Mouse (Mus musculus): ENCODE measurements around the gene Ecd. TPM values are rescaled to one million over a fixed set of nuclear protein-coding genes. Genes with fewer than 3 reads are reported as not detected.
"Not testable (repeated sequence)": the region's sequence is repeated elsewhere in the genome, so short reads cannot be mapped to it uniquely, and the experiment has no call there.

The Ecd gene
- polyA plus RNA-seq, 1 experiment from 2014 or later: 30.8 TPM

- peaks cover 95% of the 10 kb centered on the region for H3K36me3 ChIP-seq
- H3K9me3 ChIP-seq: no peaks in the 10 kb centered on the region
- no peak overlapping the region for H3K4me3 ChIP-seq
- H3K9ac ChIP-seq: no peak overlapping the region
- no peaks in the 10 kb centered on the region for H3K27me3 ChIP-seq (replicated peaks)
- no peaks in the 10 kb centered on the region for H3K4me1 ChIP-seq
- H3K27ac ChIP-seq (replicated peaks): no peak overlapping the region
- H3K4me2 ChIP-seq: no peak overlapping the region
- WGBS: 92% methylated on average over 9 of the region's 9 CpGs
- no peak for ATAC-seq (ENCODE audit: extremely low read depth, insufficient number of reproducible peaks, low FRiP score, low TSS enrichment)
These were observed 23.7 kb downstream of the Ecd start for GRCm38 (mm10) chr14:20324196-20324595.

DNA sequence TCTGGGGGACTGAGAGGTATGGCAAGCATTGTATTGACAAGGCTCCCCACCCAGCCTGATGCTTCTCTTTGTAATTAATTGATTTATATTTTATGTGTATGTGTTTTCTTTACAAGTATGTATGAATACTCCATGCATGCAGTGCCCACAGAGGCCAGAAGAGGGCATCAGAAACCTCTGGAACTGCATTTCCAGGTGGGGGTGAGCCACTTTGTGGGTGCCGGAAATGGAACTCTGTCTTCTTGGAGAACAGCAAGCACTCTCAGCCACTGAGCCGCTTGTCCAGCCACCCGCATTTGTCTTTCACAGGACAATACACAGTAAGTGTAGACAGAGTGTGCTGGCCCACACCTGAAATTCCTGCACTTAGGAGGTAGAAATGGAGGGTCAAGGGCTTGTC is 28.5 kb downstream of the Ecd start:
- WGBS: 84% methylated on average over 3 of the region's 3 CpGs
- no peaks in the 10 kb centered on the region for H3K27me3 ChIP-seq (replicated peaks)

DNA sequence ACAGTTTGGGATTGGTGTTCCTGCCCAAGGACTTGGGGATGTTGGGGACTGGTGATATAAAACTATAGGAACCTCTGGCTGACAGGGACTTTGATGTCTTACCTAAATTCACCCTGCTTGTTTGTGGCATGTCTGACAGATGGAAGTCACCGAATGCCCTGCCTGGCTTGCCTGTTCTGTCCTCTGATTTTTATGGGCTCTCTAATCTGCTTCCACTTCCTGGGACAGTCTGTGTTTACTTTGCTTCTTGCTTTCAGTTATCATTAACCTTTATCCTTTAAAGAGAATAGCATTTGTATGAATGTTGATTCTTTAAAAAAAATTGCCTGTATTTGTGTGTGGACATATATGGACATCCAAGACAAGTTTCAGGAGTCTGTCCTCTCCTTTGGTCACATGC is 32.8 kb downstream of the Ecd start:
- no peaks in the 10 kb centered on the region for H3K27me3 ChIP-seq (replicated peaks)
- 87% methylated on average over 1 of the region's 1 CpGs for WGBS
- no peak overlapping the region for H3K27ac ChIP-seq (replicated peaks)
- no peak for ATAC-seq (ENCODE audit: extremely low read depth, insufficient number of reproducible peaks, low FRiP score, low TSS enrichment)
- no peak overlapping the region for H3K4me3 ChIP-seq
- H3K9me3 ChIP-seq: no peaks in the 10 kb centered on the region
- no peak overlapping the region for H3K9ac ChIP-seq
- H3K4me1 ChIP-seq: no peaks in the 10 kb centered on the region
- peaks cover 79% of the 10 kb centered on the region for H3K36me3 ChIP-seq
- H3K4me2 ChIP-seq: no peak overlapping the region

More for the DNA sequence above, 28.5 kb downstream of the Ecd start:
- H3K9me3 ChIP-seq: no peaks in the 10 kb centered on the region
- H3K9ac ChIP-seq: no peak overlapping the region
- ATAC-seq (ENCODE audit: extremely low read depth, insufficient number of reproducible peaks, low FRiP score, low TSS enrichment): no peak
- H3K4me2 ChIP-seq: no peak overlapping the region
- no peak overlapping the region for H3K4me3 ChIP-seq
- H3K4me1 ChIP-seq: no peaks in the 10 kb centered on the region
- no peak overlapping the region for H3K27ac ChIP-seq (replicated peaks)
- peaks cover 79% of the 10 kb centered on the region for H3K36me3 ChIP-seq

DNA sequence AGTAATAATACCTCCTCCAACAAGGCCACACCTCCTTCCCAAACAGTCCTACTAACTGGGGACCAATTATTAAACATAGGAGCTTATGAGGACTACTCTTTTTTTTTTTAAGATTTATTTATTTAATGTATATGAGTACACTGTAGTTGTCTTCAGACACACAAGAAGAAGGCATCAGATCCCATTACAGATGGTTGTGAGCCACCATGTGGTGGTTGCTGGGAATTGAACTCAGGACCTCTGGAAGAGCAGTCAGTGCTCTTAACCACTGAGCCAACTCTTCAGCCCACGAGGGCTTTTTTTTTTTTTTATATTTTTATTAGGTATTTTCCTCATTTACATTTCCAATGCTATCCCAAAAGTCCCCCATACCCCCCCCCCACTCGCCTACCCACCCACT is 42.8 kb downstream of the Ecd start:
- H3K27ac ChIP-seq (replicated peaks); H3K4me1 ChIP-seq; H3K9ac ChIP-seq; ATAC-seq (ENCODE audit: extremely low read depth, insufficient number of reproducible peaks, low FRiP score, low TSS enrichment); H3K4me2 ChIP-seq; H3K9me3 ChIP-seq; H3K4me3 ChIP-seq; H3K27me3 ChIP-seq (replicated peaks): not testable (repeated sequence)
- WGBS: 66% methylated on average over 2 of the region's 2 CpGs
- H3K36me3 ChIP-seq: peaks cover 56% of the 10 kb centered on the region

DNA sequence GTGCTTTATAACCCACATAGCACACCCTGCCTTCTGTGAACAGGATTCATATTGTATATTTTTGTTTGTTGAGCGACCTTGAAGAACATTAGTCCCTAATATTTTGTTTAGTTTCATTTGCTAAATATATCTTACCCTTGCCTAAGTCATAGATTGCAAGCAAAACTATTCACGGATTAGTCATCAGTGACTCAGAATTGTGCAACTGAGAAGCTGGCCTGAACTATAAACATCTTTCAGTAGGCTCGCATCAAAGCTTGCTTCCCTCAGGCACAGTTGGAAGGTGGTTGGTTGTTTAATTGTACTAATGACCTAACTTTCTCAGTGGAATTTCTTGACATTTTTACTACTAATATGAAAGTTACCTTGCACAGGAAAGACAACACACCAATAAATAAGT is 49.8 kb downstream of the Ecd start:
- WGBS: 74% methylated on average over 3 of the region's 3 CpGs
- peaks cover 10% of the 10 kb centered on the region; the same call in 1 of the 2 replicates for H3K36me3 ChIP-seq
- no peaks in the 10 kb centered on the region for H3K9me3 ChIP-seq
- no peak overlapping the region for H3K9ac ChIP-seq
- H3K4me2 ChIP-seq: no peak overlapping the region
- H3K4me3 ChIP-seq: no peak overlapping the region
- ATAC-seq (ENCODE audit: extremely low read depth, insufficient number of reproducible peaks, low FRiP score, low TSS enrichment): no peak
- H3K4me1 ChIP-seq: peaks cover 7% of the 10 kb centered on the region
- H3K27me3 ChIP-seq (replicated peaks): no peaks in the 10 kb centered on the region
- no peak overlapping the region for H3K27ac ChIP-seq (replicated peaks)

- Histone ChIP-seq H3K36me3 (peaks cover 8% of the 10 kb centered on the region; the same call in 1 of the 2 replicates), H3K9ac (no peak overlapping the region), H3K4me3 (no peak overlapping the region), H3K9me3 (no peaks in the 10 kb centered on the region), H3K4me1 (peaks cover 7% of the 10 kb centered on the region), H3K27me3 (replicated peaks) (no peaks in the 10 kb centered on the region), H3K4me2 (no peak overlapping the region), H3K27ac (replicated peaks) (no peak overlapping the region)
- ATAC-seq (ENCODE audit: extremely low read depth, insufficient number of reproducible peaks, low FRiP score, low TSS enrichment): no peak
- WGBS: 78% methylated on average over 3 of the region's 3 CpGs
These were observed 50.3 kb downstream of the Ecd start for GRCm38 (mm10) chr14:20297616-20298015.

GRCm38 (mm10) chr14:20294947-20295346 is 53.0 kb downstream of the Ecd start:
- no peak for ATAC-seq (ENCODE audit: extremely low read depth, insufficient number of reproducible peaks, low FRiP score, low TSS enrichment)
- Histone ChIP-seq H3K4me1 (peaks cover 7% of the 10 kb centered on the region), H3K27ac (replicated peaks) (no peak overlapping the region), H3K36me3 (no peaks in the 10 kb centered on the region), H3K4me2 (peak overlapping the region; percentile 80), H3K27me3 (replicated peaks) (no peaks in the 10 kb centered on the region), H3K4me3 (peak overlapping the region; percentile 74), H3K9me3 (no peaks in the 10 kb centered on the region), H3K9ac (peak overlapping the region; percentile 83)
- 40% methylated on average over 8 of the region's 8 CpGs for WGBS

- peaks cover 7% of the 10 kb centered on the region for H3K4me1 ChIP-seq
- peak within 1 kb of the TSS; percentile 80 for H3K4me2 ChIP-seq
- ATAC-seq (ENCODE audit: extremely low read depth, insufficient number of reproducible peaks, low FRiP score, low TSS enrichment): peak; percentile 74
- peak within 1 kb of the TSS; percentile 83 for H3K9ac ChIP-seq
- 23% methylated on average over 14 of the region's 14 CpGs for WGBS
- no peak within 1 kb of the TSS for H3K27ac ChIP-seq (replicated peaks)
- peak within 1 kb of the TSS; percentile 74 for H3K4me3 ChIP-seq
- no peaks in the 10 kb centered on the region for H3K9me3 ChIP-seq
- H3K36me3 ChIP-seq: no peaks in the 10 kb centered on the region
- no peaks in the 10 kb centered on the region for H3K27me3 ChIP-seq (replicated peaks)
These were observed 53.6 kb downstream of the Ecd start, which contains the start of gene Nudt13 for GRCm38 (mm10) chr14:20294117-20294892. Gene Nudt13, plus strand, starts transcription at chr14:20294697.

GRCm38 (mm10) chr14:20291391-20291790 is 56.5 kb downstream of the Ecd start:
- H3K4me2 ChIP-seq: no peak overlapping the region
- no peaks in the 10 kb centered on the region for H3K9me3 ChIP-seq
- no peak for ATAC-seq (ENCODE audit: extremely low read depth, insufficient number of reproducible peaks, low FRiP score, low TSS enrichment)
- H3K4me3 ChIP-seq: no peak overlapping the region
- peaks cover 7% of the 10 kb centered on the region for H3K4me1 ChIP-seq
- no peak overlapping the region for H3K9ac ChIP-seq
- H3K36me3 ChIP-seq: no peaks in the 10 kb centered on the region
- H3K27me3 ChIP-seq (replicated peaks): no peaks in the 10 kb centered on the region
- no peak overlapping the region for H3K27ac ChIP-seq (replicated peaks)
- WGBS: 61% methylated on average over 4 of the region's 4 CpGs

Other genes with a start within 250 kb of the Ecd start
- gene Saysd1, start 209.6 kb downstream of the Ecd start, polyA plus RNA-seq (2015; fragmentation: Nextera tagmentation; extraction: Ambion mirVana): 8.0 and 9.9 TPM in 2 replicates
- 3.0 and 3.1 TPM in 2 replicates for gene Kcnk5, start 166.3 kb downstream of the Ecd start, polyA plus RNA-seq (2015; fragmentation: Nextera tagmentation; extraction: Ambion mirVana)
- 0.17 and 0.18 TPM in 2 replicates for gene Kcnk16, start 78.9 kb downstream of the Ecd start, polyA plus RNA-seq (2015; fragmentation: Nextera tagmentation; extraction: Ambion mirVana)
- 13.9 and 16.3 TPM in 2 replicates for gene Nudt13, start 53.4 kb downstream of the Ecd start, polyA plus RNA-seq (2015; fragmentation: Nextera tagmentation; extraction: Ambion mirVana)
- gene Fam149b, start within 50 bp of the Ecd start, polyA plus RNA-seq (2015; fragmentation: Nextera tagmentation; extraction: Ambion mirVana): 19.7 and 24.1 TPM in 2 replicates
- 89.4 and 106 TPM in 2 replicates for gene Dnajc9, start 40.8 kb upstream of the Ecd start, polyA plus RNA-seq (2015; fragmentation: Nextera tagmentation; extraction: Ambion mirVana)
- 83.8 and 93.9 TPM in 2 replicates for gene Mrps16, start 45.5 kb upstream of the Ecd start, polyA plus RNA-seq (2015; fragmentation: Nextera tagmentation; extraction: Ambion mirVana)
- gene Cfap70, start 104.1 kb upstream of the Ecd start, polyA plus RNA-seq (2015; fragmentation: Nextera tagmentation; extraction: Ambion mirVana): 0.09 TPM in 1 of 2 replicates, not detected in the other
- 37.1 and 39.8 TPM in 2 replicates for gene Anxa7, start 132.0 kb upstream of the Ecd start, polyA plus RNA-seq (2015; fragmentation: Nextera tagmentation; extraction: Ambion mirVana)
- gene Mss51, start 148.8 kb upstream of the Ecd start, polyA plus RNA-seq (2015; fragmentation: Nextera tagmentation; extraction: Ambion mirVana): 0.55 and 0.56 TPM in 2 replicates
- 29.3 and 33.0 TPM in 2 replicates for gene Ppp3cb, start 198.5 kb upstream of the Ecd start, polyA plus RNA-seq (2015; fragmentation: Nextera tagmentation; extraction: Ambion mirVana)